Mouse (Mus musculus) activated CD4-positive, CD25-positive, alpha-beta regulatory T cell, adult 4 months (primary cell): ENCODE data around the gene Olfr1410. TPM values are rescaled to one million over a fixed set of nuclear protein-coding genes. Genes with fewer than 3 reads are reported as not detected.
A peak's percentile ranks its signal among the peaks of the same experiment; 100 is the strongest.

Source experiments
- ATAC-seq: one replicate; pipeline ENCODE4 v1.8.0; 2017
- polyA plus RNA-seq, 2 experiments: library from polyadenylated mRNA; unstranded; fragments of 100-300 nt; shearing (Covaris generic); gene quantifications; one replicate each; pipeline ENCODE4 v1.2.1; 2017

The Olfr1410 gene
- polyA plus RNA-seq, 2 experiments from 2014 or later: not detected

GRCm38 (mm10) chr1:92641514-92642272, 36.1 kb downstream of the Olfr1410 start, which contains the start of gene Cops9:
Gene Cops9 (minus strand): TSS chr1:92641985.
- peak; percentile 96 for ATAC-seq

- no peak for ATAC-seq
Observed at GRCm38 (mm10) chr1:92643691-92644090, 38.1 kb downstream of the Olfr1410 start.

GRCm38 (mm10) chr1:92644916-92645315, 39.3 kb downstream of the Olfr1410 start:
- no peak for ATAC-seq

- no peak for ATAC-seq
Observed at GRCm38 (mm10) chr1:92646111-92646510, 40.5 kb downstream of the Olfr1410 start.

GRCm38 (mm10) chr1:92646601-92647000, 41.0 kb downstream of the Olfr1410 start:
- no peak for ATAC-seq

GRCm38 (mm10) chr1:92647026-92647425, 41.4 kb downstream of the Olfr1410 start:
- no peak for ATAC-seq

GRCm38 (mm10) chr1:92647752-92648151, 42.2 kb downstream of the Olfr1410 start:
- peak; percentile 73 for ATAC-seq

- peak; percentile 76 for ATAC-seq
Observed at GRCm38 (mm10) chr1:92648197-92648596, 42.6 kb downstream of the Olfr1410 start.

GRCm38 (mm10) chr1:92648673-92649072, 43.1 kb downstream of the Olfr1410 start, which contains the start of gene Otos:
Gene Otos (minus strand): TSS chr1:92648841.
- peak; percentile 45 for ATAC-seq

GRCm38 (mm10) chr1:92651467-92651866, 45.9 kb downstream of the Olfr1410 start:
- no peak for ATAC-seq

GRCm38 (mm10) chr1:92653179-92653578, 47.6 kb downstream of the Olfr1410 start:
- ATAC-seq: no peak

GRCm38 (mm10) chr1:92654676-92655075, 49.1 kb downstream of the Olfr1410 start:
- no peak for ATAC-seq

GRCm38 (mm10) chr1:92657025-92657820, 51.6 kb downstream of the Olfr1410 start:
- ATAC-seq: no peak

- ATAC-seq: no peak
Observed at GRCm38 (mm10) chr1:92659392-92659791, 53.8 kb downstream of the Olfr1410 start.

Other genes starting within 250 kb of the Olfr1410 start
- gene Ndufa10, start 131.9 kb upstream of the Olfr1410 start, polyA plus RNA-seq: 100 to 1,000 TPM; 175 to 212 TPM
- under 1 TPM in 1 of 2 experiments, not detected in 1; 0.11 TPM for gene Olfr1416, start 120.7 kb upstream of the Olfr1410 start, polyA plus RNA-seq
- not detected for gene Olfr1415, start 109.7 kb upstream of the Olfr1410 start, polyA plus RNA-seq
- gene Olfr1414, start 87.1 kb upstream of the Olfr1410 start, polyA plus RNA-seq: not detected
- gene Olfr1413, start 34.5 kb upstream of the Olfr1410 start, polyA plus RNA-seq: not detected
- not detected for gene Olfr1412, start 20.0 kb upstream of the Olfr1410 start, polyA plus RNA-seq
- not detected for gene Olfr1411, start 11.4 kb upstream of the Olfr1410 start, polyA plus RNA-seq
- gene Olfr12, start 12.0 kb downstream of the Olfr1410 start, polyA plus RNA-seq: not detected
- gene Cops9, start 36.2 kb downstream of the Olfr1410 start, polyA plus RNA-seq: 100 to 1,000 TPM; 241 to 311 TPM
- gene Otos, start 43.1 kb downstream of the Olfr1410 start, polyA plus RNA-seq: 1 to 10 TPM; 2.3 to 3.9 TPM
- 1 to 10 TPM; 1.6 to 2.2 TPM for gene Gpc1, start 225.9 kb downstream of the Olfr1410 start, polyA plus RNA-seq